ENCODE assay signal across 8 mouse cellular contexts in the genomic region with DNA sequence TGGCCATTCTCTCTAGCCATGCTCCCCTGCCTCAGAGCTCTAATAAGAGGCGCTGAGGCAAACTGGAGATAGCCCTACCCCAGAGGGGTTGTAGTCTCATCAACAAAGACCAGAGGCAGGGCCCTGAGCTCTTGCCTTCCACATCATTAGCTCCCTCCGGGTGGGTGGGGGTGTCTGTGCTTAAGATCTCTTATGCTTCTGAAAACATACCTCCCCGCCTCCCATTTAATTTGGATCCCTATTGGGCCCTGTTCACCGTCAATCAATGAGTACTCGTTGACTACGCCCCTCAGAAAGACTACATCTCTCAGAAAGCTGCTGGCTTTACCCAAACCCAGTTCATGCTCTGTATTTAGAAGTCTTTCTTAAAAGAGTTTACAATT. TPM values are rescaled to one million over a fixed set of nuclear protein-coding genes. Genes with fewer than 3 reads are reported as not detected.
DNase-seq lines count a peak whose midpoint lies in the region; ATAC-seq and TF ChIP-seq lines count a peak whose summit lies in the region.

No protein-coding gene starts in this region.

- H3K27ac ChIP-seq in heart, embryonic 12.5 days (ENCODE audit: poor library complexity, severe bottlenecking), result no peak overlapping the region
- 0 out of 2 replicates have a peak overlapping the region, but pooled peaks have one; percentile 39 for H3K27ac ChIP-seq in hindbrain, embryonic 14.5 days
- no peak overlapping the region for H3K27ac ChIP-seq in midbrain, embryonic 12.5 days (replicated peaks)

- H3K4me1 ChIP-seq in heart, embryonic 12.5 days (replicated peaks), result peaks cover 48% of the 10 kb centered on the region
- peaks cover 11% of the 10 kb centered on the region for H3K4me1 ChIP-seq in hindbrain, embryonic 14.5 days (replicated peaks; ENCODE audit: control insufficient read depth, insufficient read depth, low read length)
- peaks cover 34% of the 10 kb centered on the region for H3K4me1 ChIP-seq in midbrain, embryonic 12.5 days

- WGBS in heart, embryonic 12.5 days, result 47% methylated on average over 6 of the region's 6 CpGs
- whole genome bisulfite sequencing in hindbrain, embryonic 14.5 days, result 41% methylated on average over 6 of the region's 6 CpGs
- 43% methylated on average over 6 of the region's 6 CpGs for WGBS in midbrain, embryonic 12.5 days

- no peak for TF ChIP-seq CTCF in brain, embryonic 14.5 days (IDR thresholded peaks at IDR 0.05; ENCODE audit: borderline replicate concordance, extremely low read depth, insufficient read depth, insufficient read length)

- TF ChIP-seq POLR2A in brain, embryonic 14.5 days (IDR thresholded peaks at IDR 0.05; ENCODE audit: borderline replicate concordance, extremely low read depth, insufficient read depth, insufficient read length, poor library complexity, severe bottlenecking), result no peak

- H3K4me3 ChIP-seq in heart, embryonic 12.5 days, result no peak overlapping the region
- H3K4me3 ChIP-seq in hindbrain, embryonic 14.5 days (replicated peaks; ENCODE audit: low read length), result no peak overlapping the region
- no peak overlapping the region for H3K4me3 ChIP-seq in midbrain, embryonic 12.5 days

- H3K9ac ChIP-seq in heart, embryonic 12.5 days, result no peak overlapping the region
- H3K9ac ChIP-seq in hindbrain, embryonic 14.5 days, result no peak overlapping the region
- H3K9ac ChIP-seq in midbrain, embryonic 12.5 days (replicated peaks), result no peak overlapping the region

- H3K36me3 ChIP-seq in heart, embryonic 12.5 days, result no peaks in the 10 kb centered on the region
- no peaks in the 10 kb centered on the region for H3K36me3 ChIP-seq in hindbrain, embryonic 14.5 days (replicated peaks; ENCODE audit: control insufficient read depth, insufficient read depth)
- no peaks in the 10 kb centered on the region for H3K36me3 ChIP-seq in midbrain, embryonic 12.5 days

- ATAC-seq in heart, embryonic 12.5 days (ENCODE audit: insufficient number of reproducible peaks, low FRiP score), result no peak
- no peak for ATAC-seq in hindbrain, embryonic 14.5 days (ENCODE audit: low FRiP score)
- no peak for ATAC-seq in midbrain, embryonic 12.5 days (ENCODE audit: low FRiP score, low read depth)
- no peak for ATAC-seq in activated CD4-positive, CD25-positive, alpha-beta regulatory T cell, adult 4 months

- H3K9me3 ChIP-seq in heart, embryonic 12.5 days (replicated peaks), result no peaks in the 10 kb centered on the region
- H3K9me3 ChIP-seq in hindbrain, embryonic 14.5 days (ENCODE audit: control insufficient read depth, low read length), result no peaks in the 10 kb centered on the region
- no peaks in the 10 kb centered on the region for H3K9me3 ChIP-seq in midbrain, embryonic 12.5 days

- H3K27me3 ChIP-seq in heart, embryonic 12.5 days (replicated peaks), result peaks cover 4% of the 10 kb centered on the region
- no peaks in the 10 kb centered on the region for H3K27me3 ChIP-seq in hindbrain, embryonic 14.5 days (ENCODE audit: control insufficient read depth, insufficient read depth, low read length)
- H3K27me3 ChIP-seq in midbrain, embryonic 12.5 days, result no peaks in the 10 kb centered on the region

- peak; percentile 78 to 84 for DNase-seq in heart, adult 9 months (ENCODE audit: low spot score in 2 of 2)
- DNase-seq in brain, embryonic 14.5 days (ENCODE audit: low read depth), result peak; percentile 67
- no peak for DNase-seq in hindbrain, embryonic 14.5 days (ENCODE audit: low spot score)
- DNase-seq in frontal cortex, postnatal 36 days (ENCODE audit: low spot score in 2 of 2), result no peak
- DNase-seq in adrenal gland, postnatal 10 days, result no peak

- no peak overlapping the region for H3K4me2 ChIP-seq in heart, embryonic 12.5 days
- peak overlapping the region; percentile 36 for H3K4me2 ChIP-seq in hindbrain, embryonic 14.5 days (replicated peaks)
- 0 out of 2 replicates have a peak overlapping the region, but pooled peaks have one; percentile 2 for H3K4me2 ChIP-seq in midbrain, embryonic 12.5 days (replicated peaks)

RNA-seq across cellular contexts. Expression of a gene that starts 3.1 kb away (rescaled TPM):
- polyA plus RNA-seq in heart, embryonic 12.5 days (2016; fragmentation: Nextera tagmentation; extraction: Ambion mirVana), result 2.5 and 2.7 TPM in 2 replicates
- polyA plus RNA-seq in brain, embryonic 14.5 days (2012; rRNA removed), result 3.1 and 8.2 TPM in 2 replicates
- polyA plus RNA-seq in hindbrain, embryonic 14.5 days (2014; fragmentation: Nextera tagmentation; extraction: Ambion mirVana), result 14.6 and 15.6 TPM in 2 replicates
- polyA plus RNA-seq in midbrain, embryonic 12.5 days (2016; fragmentation: Nextera tagmentation; extraction: Ambion mirVana), result 1.9 and 3.5 TPM in 2 replicates
- total RNA-seq in adrenal gland, postnatal 10 days (2021), result 10 to 100 TPM; 56.9 to 74.1 TPM
- not detected for polyA plus RNA-seq in activated CD4-positive, CD25-positive, alpha-beta regulatory T cell, adult 4 months (2017; shearing (Covaris generic))

RNA-seq across cellular contexts. Expression of a gene that starts 10.3 kb away (rescaled TPM):
- polyA plus RNA-seq in heart, embryonic 12.5 days (2016; fragmentation: Nextera tagmentation; extraction: Ambion mirVana), result 0.22 and 0.66 TPM in 2 replicates
- polyA plus RNA-seq in brain, embryonic 14.5 days (2012; rRNA removed), result 9.0 and 9.2 TPM in 2 replicates
- polyA plus RNA-seq in hindbrain, embryonic 14.5 days (2014; fragmentation: Nextera tagmentation; extraction: Ambion mirVana), result 3.2 TPM in 2 replicates
- 3.0 and 4.2 TPM in 2 replicates for polyA plus RNA-seq in midbrain, embryonic 12.5 days (2016; fragmentation: Nextera tagmentation; extraction: Ambion mirVana)
- total RNA-seq in adrenal gland, postnatal 10 days (2021), result 1 to 10 TPM; 1.7 to 2.5 TPM
- polyA plus RNA-seq in activated CD4-positive, CD25-positive, alpha-beta regulatory T cell, adult 4 months (2017; shearing (Covaris generic)), result not detected

Comparison
In these comparisons a context has a peak if more than half of its experiments do, and no peak if none do; other contexts are left out.
1. DNase-seq: peak in heart, adult 9 months (2 of 2) and brain, embryonic 14.5 days (single experiment); none in hindbrain, embryonic 14.5 days (single experiment), frontal cortex, postnatal 36 days (0 of 2) and adrenal gland, postnatal 10 days (single experiment).